Mouse (Mus musculus) kidney, embryonic 14.5 days (tissue): ENCODE measurements at regions not wholly inside any gene's neighbourhood (a gene's known extent, or its start where the extent isn't known, plus 50 kb on each side); places are given as distances from the start of the nearest gene placed in this dataset.

Source experiments
- ATAC-seq: fragments of 200-750 bp; cut with Nextera tagmentation; 2 replicates; pipeline ENCODE4 v1.8.0; 2017; ENCODE audit warnings: moderate number of reproducible peaks, mild to moderate bottlenecking, moderate TSS enrichment, moderate library complexity; ENCODE audit not compliant: low FRiP score, low TSS enrichment
- H3K27ac ChIP-seq: fragments of 300-500 bp; sonication (generic); 2 replicates; pipeline ENCODE4 v1.5.1; 2014; ENCODE audit warnings: low read depth, mild to moderate bottlenecking, low read length, moderate library complexity, mixed read lengths
- H3K27me3 ChIP-seq: fragments of 300-500 bp; sonication (generic); 2 replicates; pipeline ENCODE4 v1.6.1; 2014; ENCODE audit warnings: mild to moderate bottlenecking, low read length; ENCODE audit not compliant: control insufficient read depth, insufficient read depth
- H3K36me3 ChIP-seq: fragments of 300-500 bp; sonication (generic); 2 replicates; pipeline ENCODE4 v1.6.1; 2014; ENCODE audit warnings: low read length, mixed read lengths; ENCODE audit not compliant: control insufficient read depth, insufficient read depth
- H3K4me1 ChIP-seq: fragments of 300-500 bp; sonication (generic); 2 replicates; pipeline ENCODE4 v1.6.1; 2014; ENCODE audit warnings: low read length, mixed read lengths; ENCODE audit not compliant: control insufficient read depth, insufficient read depth
- H3K4me2 ChIP-seq: fragments of 300-500 bp; sonication (generic); replicated peaks from 2 replicates; pipeline ENCODE4 v1.6.1; 2014; ENCODE audit warnings: low read depth, mild to moderate bottlenecking, low read length
- H3K4me3 ChIP-seq: fragments of 300-500 bp; sonication (generic); 2 replicates; pipeline ENCODE4 v1.5.1; 2014; ENCODE audit warnings: mild to moderate bottlenecking, low read length
- H3K9ac ChIP-seq: fragments of 300-500 bp; sonication (generic); 2 replicates; pipeline ENCODE4 v1.6.1; 2014; ENCODE audit warnings: low read depth, mild to moderate bottlenecking, low read length, moderate library complexity
- H3K9me3 ChIP-seq: fragments of 300-500 bp; sonication (generic); 2 replicates; pipeline ENCODE4 v1.6.1; 2016; ENCODE audit warnings: low read length; ENCODE audit not compliant: control insufficient read depth
- WGBS: fragments of 180-500 bp; shearing (Covaris S2); extraction: QIAGEN DNeasy Blood & Tissue Kit; methylation state at CpG from one replicate; pipeline ENCODE4 v1.1.7; 2014; 5-methylcytosine and 5-hydroxymethylcytosine counted together

- no peak overlapping the region for H3K4me3 ChIP-seq
- no peak overlapping the region for H3K4me2 ChIP-seq
- H3K27ac ChIP-seq, result peak overlapping the region; percentile 43; the same call in 1 of the 2 replicates
- 47% methylated on average over 5 of the region's 5 CpGs for WGBS
- peak; percentile 48; the same call in 1 of the 2 replicates for ATAC-seq
- no peaks in the 10 kb centered on the region for H3K9me3 ChIP-seq
- peaks cover 22% of the 10 kb centered on the region for H3K4me1 ChIP-seq
- no peak overlapping the region for H3K9ac ChIP-seq
- no peaks in the 10 kb centered on the region for H3K27me3 ChIP-seq
- H3K36me3 ChIP-seq, result no peaks in the 10 kb centered on the region
Measured at GRCm38 (mm10) chr10:111575926-111576325, 69.8 kb downstream of the Phlda1 start.

GRCm38 (mm10) chr10:111576395-111577069 is 70.4 kb downstream of the Phlda1 start:
- H3K4me3 ChIP-seq, result no peak overlapping the region
- no peak for ATAC-seq
- no peak overlapping the region for H3K9ac ChIP-seq
- WGBS, result 66% methylated on average over 10 of the region's 10 CpGs
- peaks cover 25% of the 10 kb centered on the region for H3K4me1 ChIP-seq
- H3K27ac ChIP-seq, result no peak overlapping the region
- H3K27me3 ChIP-seq, result no peaks in the 10 kb centered on the region
- H3K36me3 ChIP-seq, result no peaks in the 10 kb centered on the region
- no peaks in the 10 kb centered on the region for H3K9me3 ChIP-seq
- H3K4me2 ChIP-seq, result no peak overlapping the region

GRCm38 (mm10) chr10:111578536-111578935 is 72.5 kb downstream of the Phlda1 start:
- WGBS, result 8% methylated on average over 5 of the region's 5 CpGs
- Histone ChIP-seq H3K4me2 (no peak overlapping the region), H3K9me3 (no peaks in the 10 kb centered on the region), H3K4me3 (no peak overlapping the region), H3K9ac (no peak overlapping the region), H3K36me3 (no peaks in the 10 kb centered on the region), H3K4me1 (peaks cover 25% of the 10 kb centered on the region), H3K27me3 (no peaks in the 10 kb centered on the region), H3K27ac (no peak overlapping the region)
- no peak for ATAC-seq

- Histone ChIP-seq H3K36me3 (no peaks in the 10 kb centered on the region), H3K4me3 (no peak overlapping the region), H3K9me3 (no peaks in the 10 kb centered on the region), H3K9ac (no peak overlapping the region), H3K27ac (peak overlapping the region; percentile 14; the same call in 1 of the 2 replicates), H3K4me2 (no peak overlapping the region), H3K27me3 (no peaks in the 10 kb centered on the region), H3K4me1 (peaks cover 25% of the 10 kb centered on the region)
- ATAC-seq, result no peak
- WGBS, result 23% methylated on average over 2 of the region's 2 CpGs
Measured at GRCm38 (mm10) chr10:111579481-111579880, 73.4 kb downstream of the Phlda1 start.

GRCm38 (mm10) chr10:111580401-111581100 is 74.5 kb downstream of the Phlda1 start:
- H3K4me1 ChIP-seq, result peaks cover 22% of the 10 kb centered on the region
- no peak for ATAC-seq
- 64% methylated on average over 11 of the region's 11 CpGs for WGBS
- no peak overlapping the region for H3K4me3 ChIP-seq
- H3K4me2 ChIP-seq, result no peak overlapping the region
- no peak overlapping the region for H3K27ac ChIP-seq
- H3K36me3 ChIP-seq, result no peaks in the 10 kb centered on the region
- no peak overlapping the region for H3K9ac ChIP-seq
- no peaks in the 10 kb centered on the region for H3K9me3 ChIP-seq
- H3K27me3 ChIP-seq, result no peaks in the 10 kb centered on the region

GRCm38 (mm10) chr10:111581847-111582246 is 75.8 kb downstream of the Phlda1 start:
- H3K27ac ChIP-seq, result no peak overlapping the region
- ATAC-seq, result no peak
- H3K9me3 ChIP-seq, result no peaks in the 10 kb centered on the region
- WGBS, result 74% methylated on average over 3 of the region's 3 CpGs
- no peak overlapping the region for H3K9ac ChIP-seq
- no peak overlapping the region for H3K4me3 ChIP-seq
- H3K27me3 ChIP-seq, result no peaks in the 10 kb centered on the region
- no peaks in the 10 kb centered on the region for H3K36me3 ChIP-seq
- peaks cover 16% of the 10 kb centered on the region; the same call in 1 of the 2 replicates for H3K4me1 ChIP-seq
- no peak overlapping the region for H3K4me2 ChIP-seq

- WGBS, result 50% methylated on average over 14 of the region's 14 CpGs
- H3K4me3 ChIP-seq, result no peak overlapping the region
- no peaks in the 10 kb centered on the region for H3K36me3 ChIP-seq
- H3K9ac ChIP-seq, result no peak overlapping the region
- H3K27me3 ChIP-seq, result no peaks in the 10 kb centered on the region
- peaks cover 16% of the 10 kb centered on the region; the same call in 1 of the 2 replicates for H3K4me1 ChIP-seq
- no peak overlapping the region for H3K4me2 ChIP-seq
- no peak for ATAC-seq
- H3K9me3 ChIP-seq, result no peaks in the 10 kb centered on the region
- no peak overlapping the region for H3K27ac ChIP-seq
Measured at GRCm38 (mm10) chr10:111582321-111583123, 76.4 kb downstream of the Phlda1 start.

- Histone ChIP-seq H3K4me3 (no peak overlapping the region), H3K36me3 (no peaks in the 10 kb centered on the region), H3K9me3 (no peaks in the 10 kb centered on the region), H3K27ac (no peak overlapping the region), H3K4me1 (peaks cover 16% of the 10 kb centered on the region; the same call in 1 of the 2 replicates), H3K9ac (no peak overlapping the region), H3K4me2 (no peak overlapping the region), H3K27me3 (no peaks in the 10 kb centered on the region)
- WGBS, result 92% methylated on average over 20 of the region's 20 CpGs
- no peak for ATAC-seq
Measured at GRCm38 (mm10) chr10:111583124-111583743, 77.1 kb downstream of the Phlda1 start.
